Mouse (Mus musculus): Measurements from ENCODE around the gene Arfgef3. TPM values are rescaled to one million over a fixed set of nuclear protein-coding genes. Genes with fewer than 3 reads are reported as not detected.

Arfgef3 gene
- total RNA-seq (2014; fragmentation: Nextera tagmentation) (2.0 and 3.4 TPM in 2 replicates), total RNA-seq (2017) (0.93 and 1.3 TPM in 2 replicates)

GRCm38 (mm10) chr10:18743286-18744142 is at the start of gene Arfgef3:
TSS of gene Arfgef3 (minus strand) at chr10:18743949.
- peak; percentile 92 for ATAC-seq (replicated peaks; ENCODE audit: poor library complexity, severe bottlenecking)

- ATAC-seq (replicated peaks; ENCODE audit: poor library complexity, severe bottlenecking) = no peak
Observed at GRCm38 (mm10) chr10:18790063-18790462, 46.3 kb upstream of the Arfgef3 start.

GRCm38 (mm10) chr10:18788601-18789000 is 44.9 kb upstream of the Arfgef3 start:
- no peak for ATAC-seq (replicated peaks; ENCODE audit: poor library complexity, severe bottlenecking)

GRCm38 (mm10) chr10:18786693-18787092 is 42.9 kb upstream of the Arfgef3 start, which contains the start of gene Gm4922:
TSS of gene Gm4922 (minus strand) at chr10:18786793.
- no peak for ATAC-seq (replicated peaks; ENCODE audit: poor library complexity, severe bottlenecking)

GRCm38 (mm10) chr10:18777546-18777945 is 33.8 kb upstream of the Arfgef3 start:
- no peak for ATAC-seq (replicated peaks; ENCODE audit: poor library complexity, severe bottlenecking)

GRCm38 (mm10) chr10:18772537-18773179 is 28.9 kb upstream of the Arfgef3 start:
- ATAC-seq (replicated peaks; ENCODE audit: poor library complexity, severe bottlenecking) = no peak

- no peak for ATAC-seq (replicated peaks; ENCODE audit: poor library complexity, severe bottlenecking)
Observed at GRCm38 (mm10) chr10:18769909-18770308, 26.2 kb upstream of the Arfgef3 start.

- no peak for ATAC-seq (replicated peaks; ENCODE audit: poor library complexity, severe bottlenecking)
Observed at GRCm38 (mm10) chr10:18760241-18760640, 16.5 kb upstream of the Arfgef3 start.

GRCm38 (mm10) chr10:18750057-18750456 is 6.3 kb upstream of the Arfgef3 start:
- ATAC-seq (replicated peaks; ENCODE audit: poor library complexity, severe bottlenecking) = no peak

- ATAC-seq (replicated peaks; ENCODE audit: poor library complexity, severe bottlenecking) = no peak
Observed at GRCm38 (mm10) chr10:18742086-18742485, 1.7 kb downstream of the Arfgef3 start.

- no peak for ATAC-seq (replicated peaks; ENCODE audit: poor library complexity, severe bottlenecking)
Observed at GRCm38 (mm10) chr10:18741024-18741423, 2.7 kb downstream of the Arfgef3 start.

DNA sequence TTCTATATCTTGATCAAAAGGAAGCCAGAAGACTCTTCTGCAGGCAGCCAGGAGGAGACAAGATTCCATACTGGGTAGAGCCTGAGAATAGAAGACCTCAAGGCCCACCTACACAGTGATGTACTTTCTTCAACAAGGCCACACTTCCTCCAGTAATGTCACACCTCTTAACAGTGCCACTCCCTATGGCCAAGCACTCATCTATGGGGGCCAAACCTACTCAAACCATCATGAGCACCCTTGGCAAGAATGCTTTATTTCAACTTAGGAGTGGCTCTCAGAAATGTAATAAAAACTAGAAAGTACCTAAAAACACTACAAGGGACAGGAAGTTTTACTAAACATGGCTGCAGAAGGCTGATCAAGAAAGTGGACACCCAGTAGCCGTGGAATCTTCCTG is 15.2 kb downstream of the Arfgef3 start:
- no peak for ATAC-seq (replicated peaks; ENCODE audit: poor library complexity, severe bottlenecking)

- ATAC-seq (replicated peaks; ENCODE audit: poor library complexity, severe bottlenecking) = no peak
Observed at GRCm38 (mm10) chr10:18711436-18711835, 32.3 kb downstream of the Arfgef3 start.

GRCm38 (mm10) chr10:18710949-18711348 is 32.8 kb downstream of the Arfgef3 start:
- no peak for ATAC-seq (replicated peaks; ENCODE audit: poor library complexity, severe bottlenecking)

GRCm38 (mm10) chr10:18709836-18710235 is 33.9 kb downstream of the Arfgef3 start:
- no peak for ATAC-seq (replicated peaks; ENCODE audit: poor library complexity, severe bottlenecking)

GRCm38 (mm10) chr10:18708641-18709040 is 35.1 kb downstream of the Arfgef3 start:
- no peak for ATAC-seq (replicated peaks; ENCODE audit: poor library complexity, severe bottlenecking)

DNA sequence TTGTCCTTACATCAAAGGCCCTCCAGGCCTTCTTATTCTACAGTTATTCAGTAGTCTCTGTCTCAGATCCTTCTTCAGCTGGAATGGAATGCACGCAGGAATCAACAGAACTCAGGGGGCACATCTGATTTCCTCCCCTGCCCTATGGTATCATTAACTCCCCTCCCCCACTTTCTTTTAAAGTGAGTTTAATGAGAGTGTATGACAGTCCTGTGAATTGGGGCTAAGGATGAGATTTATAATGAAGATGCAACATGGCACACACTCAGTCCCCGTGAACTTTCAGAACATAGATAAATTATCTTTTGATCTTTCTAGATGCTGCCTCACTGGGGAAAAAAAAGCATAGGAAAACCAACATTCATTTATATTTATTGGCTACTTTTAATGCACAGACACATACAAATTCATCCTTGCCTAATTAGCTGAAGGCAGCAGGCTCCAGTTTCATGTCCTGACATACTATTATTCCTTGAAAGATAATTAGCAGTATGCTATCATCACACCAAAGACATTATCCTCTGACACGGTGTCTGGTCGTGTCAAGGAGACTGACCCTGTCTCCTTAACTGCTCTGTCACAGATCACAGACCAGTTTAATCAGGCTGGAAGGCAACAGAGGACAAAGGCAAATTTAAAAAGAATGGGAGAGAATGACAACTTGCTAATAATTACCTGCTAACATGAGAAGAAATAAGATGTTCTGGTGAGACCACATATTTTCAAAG is 39.2 kb downstream of the Arfgef3 start:
- no peak for ATAC-seq (replicated peaks; ENCODE audit: poor library complexity, severe bottlenecking)

- ATAC-seq (replicated peaks; ENCODE audit: poor library complexity, severe bottlenecking) = no peak
Observed at GRCm38 (mm10) chr10:18701517-18701916, 42.2 kb downstream of the Arfgef3 start.

- ATAC-seq (replicated peaks; ENCODE audit: poor library complexity, severe bottlenecking) = no peak
Observed at GRCm38 (mm10) chr10:18700117-18700516, 43.6 kb downstream of the Arfgef3 start.

DNA sequence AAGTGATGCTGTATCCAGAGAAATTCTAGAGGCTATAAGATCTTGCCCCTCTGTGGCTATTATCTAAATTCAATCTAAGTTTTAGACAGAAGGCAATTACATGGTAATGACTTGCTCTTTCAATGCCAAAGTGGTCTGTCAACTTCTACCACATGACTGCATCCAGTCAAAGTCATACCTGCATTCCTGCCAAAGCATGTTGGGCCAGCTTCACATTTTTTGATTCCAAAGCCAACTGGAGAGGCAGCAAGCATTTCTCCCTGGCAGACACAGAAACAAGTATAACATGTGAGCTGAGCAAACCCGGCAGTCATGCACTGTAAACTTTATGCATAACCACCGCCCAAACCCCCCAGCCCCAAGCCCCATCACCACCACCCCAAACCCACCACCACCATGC is 44.6 kb downstream of the Arfgef3 start:
- no peak for ATAC-seq (replicated peaks; ENCODE audit: poor library complexity, severe bottlenecking)

DNA sequence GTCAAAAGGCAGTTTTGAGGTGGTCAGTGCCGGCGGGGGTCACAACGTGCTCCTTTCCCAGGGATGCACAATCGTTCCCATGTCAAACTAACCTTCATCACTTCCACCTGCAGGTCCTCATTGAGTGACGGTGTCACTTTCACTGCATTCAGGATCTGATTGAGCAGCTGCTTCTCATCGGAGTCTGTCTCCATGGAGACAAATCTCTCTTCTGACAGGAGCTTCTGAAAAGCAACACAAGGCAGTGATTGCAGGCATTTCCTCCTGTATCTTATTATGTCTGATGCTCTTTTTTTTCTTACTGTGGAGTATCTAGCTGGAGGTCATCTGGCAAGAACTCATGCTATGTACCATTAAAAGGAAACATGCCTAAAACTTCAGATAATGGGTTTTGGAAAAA is 47.3 kb downstream of the Arfgef3 start:
- ATAC-seq (replicated peaks; ENCODE audit: poor library complexity, severe bottlenecking) = no peak

Data from granulocyte monocyte progenitor cell, adult 5-6 weeks (primary cell).